Mouse (Mus musculus) telencephalon, adult 2 months (tissue): Measurements from ENCODE around the gene Clpsl2.

Source experiments
- DNase-seq: peaks from one replicate; pipeline ENCODE4 v3.0.0-alpha.2; 2011; ENCODE audit warnings: low read depth, low spot score

Clpsl2 gene

DNA sequence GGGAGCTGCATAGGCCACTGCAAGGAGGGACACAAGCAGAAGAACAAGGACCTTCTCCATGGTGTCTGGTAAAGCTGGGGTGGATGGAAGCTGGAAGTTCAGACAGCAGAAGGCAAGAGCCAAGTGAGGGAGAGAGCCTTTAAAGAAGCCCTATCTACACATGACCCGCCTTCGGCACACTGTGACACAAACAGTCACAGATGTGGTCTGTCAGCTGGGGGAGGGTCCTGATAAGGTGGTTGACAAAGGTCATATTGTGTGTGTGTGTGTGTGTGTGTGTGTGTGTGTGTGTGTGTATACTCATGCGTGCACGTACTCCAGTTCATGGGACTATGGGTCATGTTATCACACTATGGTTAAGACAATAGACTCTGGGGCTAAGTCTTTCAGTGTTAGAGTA, 11.4 kb downstream of the Clpsl2 start, which contains the start of gene Clps:
Clps (minus strand) TSS at position 169 of the 400 bp plus-strand sequence.
- no peak for DNase-seq

DNA sequence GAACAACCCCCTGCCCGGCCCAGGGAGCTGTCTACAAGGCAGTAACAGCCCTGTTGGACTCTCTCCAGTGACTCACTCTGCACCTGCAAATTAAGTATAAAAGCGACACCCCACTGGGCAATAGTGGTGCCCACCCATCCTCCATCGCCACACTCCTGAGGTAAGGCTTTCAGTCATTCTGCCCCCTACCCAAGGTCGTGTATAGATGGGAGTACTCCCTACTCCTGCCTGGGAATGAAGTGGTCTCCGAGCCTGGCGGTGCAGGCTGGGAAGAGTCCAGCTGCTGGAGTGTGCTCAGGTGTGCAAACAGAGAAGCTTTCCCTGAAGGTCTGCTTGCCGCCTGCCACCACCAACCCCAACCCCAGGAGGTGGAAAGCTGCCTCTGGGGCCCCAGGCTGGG, 12.4 kb downstream of the Clpsl2 start:
- DNase-seq: no peak

DNA sequence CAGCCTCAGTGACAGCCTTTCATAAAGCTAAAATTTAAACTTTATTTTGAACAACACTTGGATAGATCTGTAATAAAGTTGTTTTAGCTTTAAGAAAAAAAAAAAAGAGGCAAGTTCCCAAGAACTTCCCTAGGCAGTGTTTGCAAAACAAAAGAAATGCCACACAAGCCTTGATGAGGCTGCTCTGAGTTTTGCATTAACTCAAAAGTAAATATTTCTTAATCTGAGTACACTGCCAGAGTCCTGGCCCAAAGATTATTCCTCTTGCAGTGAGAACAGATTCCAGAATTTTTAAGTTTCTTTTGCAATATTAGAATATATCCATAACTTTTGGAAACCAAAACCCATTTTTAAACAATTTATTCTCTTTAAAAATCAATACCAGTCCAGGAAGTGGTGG, 16.0 kb downstream of the Clpsl2 start:
- DNase-seq: no peak

DNA sequence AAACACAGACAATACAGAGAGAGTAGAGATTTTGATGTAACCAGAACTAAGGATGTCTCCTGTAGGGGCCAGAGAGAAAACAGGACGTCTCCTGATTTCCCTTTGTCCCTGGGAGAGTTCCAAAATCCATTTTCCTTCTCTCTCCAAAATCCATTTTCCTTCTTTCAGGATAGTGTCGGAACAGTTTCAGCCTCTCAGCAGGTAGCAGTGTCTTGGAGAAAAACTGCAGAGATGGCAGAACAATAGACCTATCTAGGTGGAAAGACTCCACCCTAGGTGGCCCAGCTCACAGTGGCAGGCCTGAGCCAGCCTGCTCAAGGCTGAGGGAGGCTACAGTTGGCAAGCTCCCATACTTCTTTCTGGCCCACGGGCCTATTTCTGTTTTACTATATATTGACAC, 18.3 kb downstream of the Clpsl2 start:
- DNase-seq: no peak

DNA sequence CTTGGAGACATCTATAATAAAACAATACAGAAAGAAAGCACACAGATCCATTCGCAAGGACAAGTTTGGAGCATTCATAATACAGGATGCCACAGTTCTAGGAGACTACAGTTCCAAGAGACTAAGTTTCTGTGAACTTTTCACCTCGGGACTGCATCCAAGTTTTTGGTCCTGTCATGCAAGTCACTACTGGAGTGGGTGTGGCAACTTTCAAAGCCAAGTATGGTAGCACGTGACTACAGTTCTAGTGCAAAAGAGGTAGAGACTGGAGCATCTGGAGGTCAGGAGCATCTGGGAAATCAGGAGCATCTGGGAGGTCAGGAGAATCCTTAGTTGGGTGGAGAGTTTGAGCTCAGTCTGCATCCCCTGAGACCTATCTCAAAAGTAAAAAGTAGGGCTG, 22.7 kb downstream of the Clpsl2 start:
- no peak for DNase-seq

DNA sequence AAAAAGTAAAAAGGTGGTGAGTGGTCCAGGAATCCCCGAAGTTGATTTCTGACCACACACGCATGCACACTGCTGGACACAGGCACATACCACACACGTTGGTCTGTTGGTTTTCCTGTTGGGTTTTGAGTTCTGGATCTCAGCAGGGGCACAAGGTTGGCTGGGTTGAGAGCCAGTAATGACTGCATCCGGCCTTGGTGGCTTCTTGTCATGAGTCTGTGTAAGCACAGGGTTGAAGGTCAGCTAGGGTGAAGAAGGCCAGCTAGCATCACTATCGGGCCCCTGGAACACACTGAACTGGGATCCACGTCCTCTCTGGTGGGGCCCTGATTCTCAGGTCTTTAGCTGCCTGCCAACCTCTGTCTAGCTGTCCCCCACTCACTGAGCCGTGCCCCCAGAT, 23.3 kb downstream of the Clpsl2 start:
- DNase-seq: no peak

DNA sequence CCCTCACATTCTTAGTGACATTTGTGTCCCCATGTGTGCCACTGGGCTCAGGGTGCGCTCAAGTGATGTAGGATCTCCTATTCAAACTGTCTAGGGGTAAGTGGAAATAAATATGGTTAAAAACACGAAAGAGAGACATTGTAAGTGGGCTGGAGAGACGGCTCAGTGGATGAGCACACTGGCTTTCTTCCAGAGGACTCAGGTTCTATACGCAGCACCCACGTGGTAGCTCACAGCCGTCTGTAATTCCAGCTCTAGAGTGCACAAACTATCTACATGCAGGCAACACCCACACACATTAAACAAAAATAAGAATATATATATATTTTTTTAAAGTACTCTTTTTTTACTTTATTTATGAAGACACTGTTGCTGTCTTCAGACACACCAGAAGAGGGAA, 23.7 kb downstream of the Clpsl2 start:
- DNase-seq: peak; percentile 22

DNA sequence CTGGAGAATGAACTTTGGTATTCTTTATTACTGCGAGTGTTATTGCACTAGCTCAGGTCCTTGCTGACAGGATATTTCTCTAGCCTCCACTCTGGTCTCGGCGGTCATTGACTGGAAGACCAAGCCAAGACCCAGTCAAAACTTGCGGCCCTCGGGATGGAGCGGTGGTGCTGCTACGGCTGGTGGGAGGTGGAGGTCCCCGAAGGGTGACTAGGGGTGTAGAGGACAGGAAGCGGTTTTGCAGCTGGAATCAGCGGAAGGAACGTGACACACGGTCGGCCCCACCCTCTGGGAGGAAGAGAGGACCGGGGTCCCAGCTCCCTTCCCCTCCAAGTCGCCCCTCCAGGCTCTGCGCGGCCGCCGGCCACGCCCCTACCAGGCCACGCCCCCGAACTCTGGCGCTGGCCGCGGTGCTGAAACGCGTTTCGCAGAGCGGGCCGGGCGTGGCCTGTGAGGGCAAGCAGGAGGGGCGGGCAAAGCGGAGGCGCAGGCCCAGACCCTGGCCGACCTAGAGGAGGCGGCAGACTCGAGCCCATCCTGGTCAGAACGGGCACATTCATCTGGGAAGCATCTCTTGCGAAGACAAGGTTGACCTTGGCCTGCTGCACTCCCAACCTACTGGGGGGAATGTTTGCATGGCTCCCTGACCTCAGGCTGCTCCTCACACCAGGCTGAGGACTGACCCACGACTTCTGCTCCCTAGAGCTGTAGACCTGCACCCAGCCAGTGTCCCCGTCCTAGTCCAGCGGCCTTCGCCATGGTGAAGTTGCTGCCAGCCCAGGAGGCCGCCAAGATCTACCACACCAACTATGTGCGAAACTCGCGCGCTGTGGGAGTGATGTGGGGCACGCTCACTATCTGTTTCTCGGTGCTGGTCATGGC, 26.3 kb downstream of the Clpsl2 start, which contains the start of gene Lhfpl5:
Lhfpl5 (plus strand) TSS at position 398 of the 882 bp plus-strand sequence.
- no peak for DNase-seq

DNA sequence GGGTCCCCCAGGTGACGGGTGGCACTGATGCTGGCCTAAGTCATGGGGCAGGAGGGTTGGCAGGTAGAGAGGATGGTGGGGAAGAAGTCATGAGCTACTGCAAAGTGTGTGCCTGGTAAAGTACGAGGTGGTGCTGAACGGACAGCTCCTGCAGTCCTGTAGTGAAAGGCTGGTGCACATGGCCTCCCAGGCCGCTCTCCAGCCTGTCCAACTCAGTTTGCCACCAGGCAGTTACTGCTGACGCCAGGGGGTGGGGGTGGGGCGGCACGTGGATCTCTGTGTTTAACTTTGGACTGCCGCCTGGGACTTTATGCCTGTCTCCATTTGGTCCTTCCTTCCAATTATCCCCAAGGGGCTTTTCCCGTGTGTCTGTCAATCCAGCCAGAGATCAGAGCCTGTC, 31.2 kb downstream of the Clpsl2 start:
- DNase-seq: no peak

DNA sequence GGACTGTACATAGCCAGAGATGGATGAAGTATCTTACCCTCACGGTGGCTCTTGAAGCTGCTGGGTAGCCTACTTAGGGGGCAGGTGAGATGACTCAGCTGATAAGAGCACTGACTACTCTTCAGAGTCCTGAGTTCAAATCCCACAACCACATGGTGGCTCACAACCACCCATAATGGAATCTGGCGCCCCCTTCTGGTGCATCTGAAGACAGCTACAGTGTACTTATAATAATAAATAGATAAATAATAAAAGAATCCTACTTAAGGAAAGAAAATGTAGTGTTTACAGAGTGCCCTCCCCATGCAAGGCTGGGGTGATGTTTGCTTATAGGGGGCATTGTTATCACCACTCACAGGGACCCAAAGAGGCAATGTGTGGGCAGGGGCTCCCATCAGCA, 31.8 kb downstream of the Clpsl2 start:
- no peak for DNase-seq

DNA sequence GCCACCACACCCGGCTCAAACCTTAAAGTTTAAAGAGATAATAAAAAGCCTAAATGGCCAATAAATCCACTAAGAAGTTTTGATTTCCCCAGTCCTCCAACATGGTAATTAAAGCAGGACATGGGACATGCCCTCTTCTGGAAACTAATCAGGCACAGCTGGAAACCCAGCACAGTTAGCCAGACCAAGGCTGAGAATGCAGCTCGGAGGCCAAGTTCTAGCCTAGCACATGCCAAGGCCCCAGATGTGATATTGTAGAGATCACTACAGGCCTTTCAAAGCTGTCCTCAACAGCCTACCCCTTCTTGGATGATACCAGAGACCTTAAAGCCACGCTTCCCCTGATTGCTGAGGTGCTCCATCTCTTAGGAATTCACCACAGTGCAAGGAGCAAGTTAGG, 37.3 kb downstream of the Clpsl2 start:
- no peak for DNase-seq

DNA sequence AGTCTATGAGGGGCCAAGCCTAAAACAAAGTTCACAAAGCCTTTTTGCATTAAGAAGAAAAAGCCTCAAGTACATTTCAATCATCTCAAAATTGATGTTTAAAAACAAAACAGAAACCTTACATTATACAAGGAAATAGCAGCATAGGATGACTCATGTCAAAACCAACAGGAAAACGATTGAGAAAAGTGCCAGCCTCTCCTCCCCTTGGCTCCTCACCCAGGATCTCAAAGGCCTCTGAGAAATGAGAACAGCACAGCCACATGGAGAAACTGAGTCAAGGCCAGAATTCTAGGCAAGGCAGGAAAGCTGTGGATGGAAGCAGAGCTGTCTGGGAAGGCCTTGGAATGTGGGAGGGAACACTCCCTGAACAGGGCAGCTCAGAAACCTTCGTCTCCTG, 39.4 kb downstream of the Clpsl2 start:
- no peak for DNase-seq

DNA sequence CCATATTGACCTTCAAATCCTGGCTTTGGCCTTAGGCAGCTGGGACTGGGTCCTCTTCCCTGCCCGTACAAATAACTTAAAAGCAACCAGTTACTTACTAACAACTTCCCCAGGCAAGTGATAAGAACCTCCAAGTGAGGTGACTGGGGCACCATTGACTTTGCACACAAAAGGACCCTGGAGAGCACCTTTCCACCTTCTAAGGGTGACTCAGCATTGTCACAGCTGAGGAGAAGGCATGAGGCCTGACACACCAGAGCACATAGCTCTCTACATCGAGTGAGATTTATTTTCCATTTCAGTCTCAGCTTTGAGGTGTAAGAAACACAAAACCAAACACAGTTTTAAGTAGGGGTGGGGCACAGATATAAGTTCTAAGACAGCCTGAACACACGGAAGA, 41.4 kb downstream of the Clpsl2 start:
- no peak for DNase-seq

DNA sequence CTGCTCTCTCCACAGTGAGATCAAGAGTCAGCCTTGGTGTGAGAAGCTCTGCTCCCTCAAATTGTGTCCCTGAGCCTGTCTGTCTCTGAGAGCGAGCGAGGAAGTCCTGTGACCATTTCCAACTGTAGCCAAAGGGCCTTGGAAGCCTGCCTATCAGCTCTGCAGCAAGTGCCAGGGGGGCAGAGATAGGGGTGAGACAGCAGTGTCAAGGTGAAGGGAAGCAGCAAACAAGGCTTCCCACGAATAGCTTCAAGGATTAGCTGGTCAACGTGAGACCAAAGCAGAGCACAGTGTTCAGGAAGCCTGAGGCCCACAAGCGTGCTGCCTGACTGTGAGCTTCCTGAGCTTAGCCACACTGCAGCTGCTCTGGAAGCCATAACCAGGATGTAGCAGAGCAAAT, 42.3 kb downstream of the Clpsl2 start:
- DNase-seq: no peak

DNA sequence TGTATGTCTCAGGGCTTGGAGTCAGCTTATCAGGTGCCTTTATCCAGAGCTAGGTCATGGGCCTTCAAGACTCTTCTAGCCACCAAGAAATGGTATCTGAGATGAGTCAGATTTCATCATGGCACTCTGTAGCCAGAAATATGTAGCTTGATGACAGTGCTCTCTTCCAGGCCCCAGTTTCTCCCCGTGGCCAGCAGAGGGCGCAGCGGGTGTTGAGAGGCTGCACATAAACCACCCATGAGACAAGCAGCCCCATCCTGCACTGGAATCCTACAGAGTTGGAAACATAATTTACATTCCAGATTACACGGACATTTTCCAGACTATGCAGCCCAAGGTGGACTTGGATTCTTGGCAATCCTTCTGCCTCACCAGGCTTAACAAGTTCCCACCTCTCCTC, 43.8 kb downstream of the Clpsl2 start:
- peak; percentile 48 for DNase-seq

DNA sequence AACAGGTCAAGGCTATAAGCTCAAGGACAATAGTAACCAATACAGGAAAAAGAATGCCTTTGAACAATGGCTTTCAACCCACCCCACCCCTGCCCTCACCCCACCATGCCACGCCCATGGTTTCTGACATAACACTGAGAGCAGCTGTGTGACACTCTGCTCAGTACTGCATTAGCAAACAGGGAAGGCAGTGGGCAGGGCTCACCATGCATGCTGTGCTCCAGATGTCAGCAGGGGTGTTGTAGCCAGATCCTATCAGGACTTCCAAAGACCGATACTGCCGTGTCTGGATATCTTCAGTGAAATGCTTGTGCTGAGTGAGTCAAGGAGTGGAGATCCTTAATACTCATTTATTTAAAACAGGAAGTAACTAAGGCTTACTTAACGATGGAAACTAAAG, 44.8 kb downstream of the Clpsl2 start:
- no peak for DNase-seq

DNA sequence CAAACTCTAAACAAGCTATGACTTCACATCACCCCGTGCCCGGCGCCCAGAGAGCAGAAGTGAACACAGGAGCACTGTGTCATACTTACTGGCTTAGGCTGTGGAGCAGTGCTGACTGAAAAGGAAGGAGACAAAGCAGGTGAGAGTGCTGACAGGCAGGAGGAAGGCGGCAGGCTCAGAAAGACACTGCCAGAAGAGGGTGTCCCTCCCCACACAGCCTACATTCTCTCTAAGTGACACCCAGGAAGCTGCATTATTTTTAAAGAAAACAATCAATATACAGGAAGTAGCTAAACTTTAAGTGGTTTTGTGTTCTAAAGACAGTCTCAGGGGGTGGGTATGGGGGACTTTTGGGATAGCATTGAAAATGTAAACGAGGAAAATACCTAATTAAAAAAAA, 51.6 kb downstream of the Clpsl2 start:
- DNase-seq: no peak

DNA sequence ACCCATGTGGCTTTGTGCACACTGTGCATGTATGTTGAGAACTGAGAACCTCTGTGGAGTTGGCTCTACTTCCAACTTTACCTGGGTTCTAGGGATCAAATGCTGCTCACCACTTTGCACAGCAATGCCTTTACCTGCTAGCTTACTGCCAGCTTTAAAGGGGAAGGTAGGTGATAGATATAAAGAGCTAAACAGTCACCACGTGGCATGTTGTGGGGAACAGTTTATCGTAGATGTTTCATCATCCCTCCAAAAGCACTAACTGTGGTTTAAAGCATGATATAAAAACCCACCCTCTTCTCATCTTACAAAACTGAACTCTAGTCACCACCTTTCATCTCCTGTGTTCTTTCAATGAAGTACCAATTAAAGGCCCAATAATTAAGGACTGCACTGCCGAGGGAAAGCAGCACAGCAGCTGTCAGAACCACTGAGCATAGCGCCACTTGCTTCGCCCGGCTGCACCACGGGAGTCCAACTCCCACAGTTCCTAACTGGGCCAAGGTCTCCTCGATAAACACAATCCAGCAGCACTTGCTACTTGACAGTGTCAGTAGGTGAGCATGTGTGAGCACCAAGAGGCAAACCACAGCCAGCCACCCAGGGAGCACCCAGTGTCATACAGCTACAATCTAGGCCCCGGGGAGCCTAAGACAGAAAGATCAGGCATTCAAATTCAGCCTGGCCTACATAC, 52.5 kb downstream of the Clpsl2 start:
- DNase-seq: no peak
